Mouse (Mus musculus) MEL (cell line): ENCODE results near the gene Bmper. TPM values are rescaled to one million over a fixed set of nuclear protein-coding genes. Genes with fewer than 3 reads are reported as not detected.

Experiments used
- DNase-seq: peaks from one replicate; pipeline ENCODE4 v3.0.0; 2011; ENCODE audit warnings: low read depth, low spot score
- H3K27ac ChIP-seq: 2 replicates; pipeline ENCODE4 v1.5.1; 2012; ENCODE audit warnings: low read depth, mild to moderate bottlenecking, control low read depth, low read length, moderate library complexity; ENCODE audit not compliant: control insufficient read depth
- H3K27me3 ChIP-seq, 2 experiments: fragments of 150-350 bp in 1 of 2; sonication (generic) in 1 of 2; 2 replicates each; pipeline ENCODE4 v1.6.1; 2012; ENCODE audit warnings: low read length in 2 of 2, mild to moderate bottlenecking in 2 of 2, improper control_type of control experiment in 1 of 2, moderate library complexity in 1 of 2; ENCODE audit not compliant: insufficient read depth in 2 of 2, control insufficient read depth in 1 of 2
- H3K36me3 ChIP-seq, 2 experiments: 2 replicates each; pipeline ENCODE4 v1.6.1; 2012 to 2014; ENCODE audit warnings: low read length in 2 of 2, improper control_type of control experiment in 1 of 2, inconsistent platforms in 1 of 2, mild to moderate bottlenecking in 1 of 2; ENCODE audit not compliant: insufficient read depth in 2 of 2, control insufficient read depth in 1 of 2
- H3K4me1 ChIP-seq, 2 experiments: fragments of 150-350 bp in 1 of 2; sonication (generic) in 1 of 2; 2 replicates each; pipeline ENCODE4 v1.6.1; 2012; ENCODE audit warnings: low read length in 2 of 2, improper control_type of control experiment in 1 of 2, mild to moderate bottlenecking in 1 of 2; ENCODE audit not compliant: insufficient read depth in 2 of 2, control insufficient read depth in 1 of 2
- H3K4me3 ChIP-seq, 2 experiments: fragments of 150-350 bp in 1 of 2; sonication (generic) in 1 of 2; 2 replicates each; pipeline ENCODE4 v1.5.1; 2012; ENCODE audit warnings: low read depth in 2 of 2, low read length in 2 of 2, mild to moderate bottlenecking in 2 of 2, moderate library complexity in 2 of 2, control low read depth in 1 of 2, improper control_type of control experiment in 1 of 2; ENCODE audit not compliant: control insufficient read depth in 1 of 2, insufficient read depth in 1 of 2
- H3K79me2 ChIP-seq: 2 replicates; pipeline ENCODE4 v1.6.1; 2012; ENCODE audit warnings: mild to moderate bottlenecking, low read length, moderate library complexity; ENCODE audit not compliant: control insufficient read depth, poor library complexity, insufficient read depth
- H3K9ac ChIP-seq: 2 replicates; pipeline ENCODE4 v1.6.1; 2012; ENCODE audit warnings: low read depth, mild to moderate bottlenecking, control low read depth, low read length, moderate library complexity; ENCODE audit not compliant: control insufficient read depth, poor library complexity, severe bottlenecking
- H3K9me3 ChIP-seq: fragments of 150-350 bp; sonication (generic); replicated peaks from 2 replicates; pipeline ENCODE4 v1.6.1; 2012; ENCODE audit warnings: mild to moderate bottlenecking, low read length, improper control_type of control experiment, moderate library complexity; ENCODE audit not compliant: insufficient read depth
- CHD1 ChIP-seq: IDR thresholded peaks from 2 replicates; pipeline ENCODE4 v1.6.1; 2012; ENCODE audit warnings: low read depth, mild to moderate bottlenecking, inconsistent platforms, low read length, improper control_type of control experiment
- CHD2 ChIP-seq: IDR thresholded peaks from 2 replicates; pipeline ENCODE4 v1.6.1; 2011; ENCODE audit warnings: low read length, improper control_type of control experiment
- CTCF ChIP-seq, 3 experiments: IDR thresholded peaks in 2 of 3; conservative IDR thresholded peaks in 1 of 3; 2 replicates each; pipeline ENCODE4 v1.5.1; 2011 to 2012; ENCODE audit warnings: low read length in 3 of 3, low read depth in 2 of 3, mild to moderate bottlenecking in 2 of 3, improper control_type of control experiment in 1 of 3, inconsistent platforms in 1 of 3, mixed read lengths in 1 of 3, moderate library complexity in 1 of 3; ENCODE audit not compliant: control insufficient read depth in 1 of 3, insufficient read depth in 1 of 3, poor library complexity in 1 of 3, severe bottlenecking in 1 of 3
- HCFC1 ChIP-seq: IDR thresholded peaks from 2 replicates; pipeline ENCODE4 v1.6.1; 2012; ENCODE audit warnings: low read depth, mild to moderate bottlenecking, inconsistent platforms, low read length, improper control_type of control experiment, moderate library complexity
- JUND ChIP-seq: IDR thresholded peaks from 2 replicates; pipeline ENCODE4 v1.6.1; 2011; ENCODE audit warnings: low read depth, mild to moderate bottlenecking, improper control_type of control experiment, low read length
- MAZ ChIP-seq: IDR thresholded peaks from 2 replicates; pipeline ENCODE4 v1.6.1; 2012; ENCODE audit warnings: low read depth, mild to moderate bottlenecking, inconsistent platforms, low read length, improper control_type of control experiment
- NELFE ChIP-seq: IDR thresholded peaks from 2 replicates; pipeline ENCODE4 v1.6.1; 2011; ENCODE audit warnings: low read depth, low read length, improper control_type of control experiment
- NRF1 ChIP-seq: IDR thresholded peaks from 2 replicates; pipeline ENCODE4 v1.6.1; 2014; ENCODE audit warnings: low read depth, mild to moderate bottlenecking, inconsistent platforms, low read length, improper control_type of control experiment, moderate library complexity; ENCODE audit not compliant: poor library complexity, insufficient read depth, severe bottlenecking
- POLR2A ChIP-seq, 2 experiments: IDR thresholded peaks; 2 replicates each; pipeline ENCODE4 v1.6.1; 2011 to 2012; ENCODE audit warnings: low read length in 2 of 2, mild to moderate bottlenecking in 2 of 2, control low read depth in 1 of 2, improper control_type of control experiment in 1 of 2, low read depth in 1 of 2, moderate library complexity in 1 of 2; ENCODE audit not compliant: control insufficient read depth in 1 of 2, insufficient read depth in 1 of 2, poor library complexity in 1 of 2
- RAD21 ChIP-seq: IDR thresholded peaks from 2 replicates; pipeline ENCODE4 v1.6.1; 2011; ENCODE audit warnings: mild to moderate bottlenecking, low read depth, low read length, improper control_type of control experiment
- SIN3A ChIP-seq: IDR thresholded peaks from 2 replicates; pipeline ENCODE4 v1.6.1; 2012; ENCODE audit warnings: low read length, improper control_type of control experiment, inconsistent platforms
- TAL1 ChIP-seq: IDR thresholded peaks from 2 replicates; pipeline ENCODE4 v1.6.1; 2012; ENCODE audit warnings: mild to moderate bottlenecking, inconsistent platforms, low read length, moderate library complexity, mixed read lengths
- UBTF ChIP-seq: IDR thresholded peaks from 2 replicates; pipeline ENCODE4 v1.6.1; 2012; ENCODE audit warnings: low read depth, mild to moderate bottlenecking, inconsistent platforms, low read length, improper control_type of control experiment, moderate library complexity, borderline replicate concordance; ENCODE audit not compliant: insufficient read depth
- USF2 ChIP-seq, 2 experiments: IDR thresholded peaks; 2 replicates each; pipeline ENCODE4 v1.6.1; 2011 to 2012; ENCODE audit warnings: improper control_type of control experiment in 2 of 2, low read length in 2 of 2, borderline replicate concordance in 1 of 2, inconsistent platforms in 1 of 2, low read depth in 1 of 2, mild to moderate bottlenecking in 1 of 2; ENCODE audit not compliant: insufficient read depth in 1 of 2
- ZC3H11A ChIP-seq: IDR thresholded peaks from 2 replicates; pipeline ENCODE4 v1.6.1; 2012; ENCODE audit warnings: low read depth, mild to moderate bottlenecking, inconsistent platforms, low read length, improper control_type of control experiment
- ZKSCAN1 ChIP-seq: IDR thresholded peaks from 2 replicates; pipeline ENCODE4 v1.6.1; 2012; ENCODE audit warnings: low read depth, mild to moderate bottlenecking, inconsistent platforms, low read length, improper control_type of control experiment, moderate library complexity
- ZMIZ1 ChIP-seq: IDR thresholded peaks from 2 replicates; pipeline ENCODE4 v1.6.1; 2012; ENCODE audit warnings: low read depth, mild to moderate bottlenecking, inconsistent platforms, low read length, improper control_type of control experiment, moderate library complexity
- polyA plus RNA-seq, 2 experiments: library from polyadenylated mRNA; stranded (reverse) in 1 of 2; unstranded in 1 of 2; fragments of >175 nt in 1 of 2; fragments of >200 nt in 1 of 2; gene quantifications; 2 replicates each; pipeline versions ENCODE4 v1.2.1 to v1.2.4; 2012; ENCODE audit warnings: low replicate concordance in 2 of 2, low read depth in 1 of 2; ENCODE audit not compliant: insufficient read length in 2 of 2, insufficient read depth in 1 of 2, missing spikeins in 1 of 2
- total RNA-seq: library from RNA; depleted of rRNA; stranded (reverse); fragments of 300-350 nt; gene quantifications from 2 replicates; pipeline ENCODE4 v1.2.3, GENCODE M21; 2012

The Bmper gene
- total and polyA plus RNA-seq, 3 experiments = not detected

GRCm38 (mm10) chr9:23390118-23390517 lies 167.2 kb downstream of the Bmper start:
- no peak overlapping the region for H3K27ac ChIP-seq
- H3K79me2 ChIP-seq = no peaks in the 10 kb centered on the region
- H3K36me3 ChIP-seq = no peaks in the 10 kb centered on the region
- H3K27me3 ChIP-seq = no peaks in the 10 kb centered on the region
- DNase-seq = no peak
- no peak for TF ChIP-seq RAD21
- no peak for TF ChIP-seq USF2 (IDR thresholded peaks at IDR 0.05; ENCODE audit: borderline replicate concordance in 1 of 2, insufficient read depth in 1 of 2, low read depth in 1 of 2, low read length in 2 of 2)
- no peak for TF ChIP-seq NELFE
- TF ChIP-seq UBTF = no peak
- TF ChIP-seq SIN3A = no peak
- no peak for TF ChIP-seq TAL1
- TF ChIP-seq ZKSCAN1 = no peak
- no peak for TF ChIP-seq NRF1
- no peak for TF ChIP-seq CHD1
- no peak for TF ChIP-seq MAZ
- TF ChIP-seq CTCF (IDR thresholded peaks at IDR 0.05 in 2 of 3, conservative IDR thresholded peaks at IDR 0.05 in 1 of 3; ENCODE audit: control insufficient read depth in 1 of 3, insufficient read depth in 1 of 3, low read depth in 2 of 3, low read length in 3 of 3, poor library complexity in 1 of 3, severe bottlenecking in 1 of 3) = no peak
- TF ChIP-seq CHD2 = no peak
- no peak for TF ChIP-seq ZMIZ1
- no peak for TF ChIP-seq POLR2A (IDR thresholded peaks at IDR 0.05; ENCODE audit: control insufficient read depth in 1 of 2, insufficient read depth in 1 of 2, low read depth in 1 of 2, low read length in 2 of 2, poor library complexity in 1 of 2)
- TF ChIP-seq ZC3H11A = no peak
- TF ChIP-seq HCFC1 = no peak
- TF ChIP-seq JUND = no peak
- no peak overlapping the region for H3K4me3 ChIP-seq
- no peaks in the 10 kb centered on the region for H3K4me1 ChIP-seq
- H3K9ac ChIP-seq = no peak overlapping the region
- H3K9me3 ChIP-seq = no peaks in the 10 kb centered on the region

DNA sequence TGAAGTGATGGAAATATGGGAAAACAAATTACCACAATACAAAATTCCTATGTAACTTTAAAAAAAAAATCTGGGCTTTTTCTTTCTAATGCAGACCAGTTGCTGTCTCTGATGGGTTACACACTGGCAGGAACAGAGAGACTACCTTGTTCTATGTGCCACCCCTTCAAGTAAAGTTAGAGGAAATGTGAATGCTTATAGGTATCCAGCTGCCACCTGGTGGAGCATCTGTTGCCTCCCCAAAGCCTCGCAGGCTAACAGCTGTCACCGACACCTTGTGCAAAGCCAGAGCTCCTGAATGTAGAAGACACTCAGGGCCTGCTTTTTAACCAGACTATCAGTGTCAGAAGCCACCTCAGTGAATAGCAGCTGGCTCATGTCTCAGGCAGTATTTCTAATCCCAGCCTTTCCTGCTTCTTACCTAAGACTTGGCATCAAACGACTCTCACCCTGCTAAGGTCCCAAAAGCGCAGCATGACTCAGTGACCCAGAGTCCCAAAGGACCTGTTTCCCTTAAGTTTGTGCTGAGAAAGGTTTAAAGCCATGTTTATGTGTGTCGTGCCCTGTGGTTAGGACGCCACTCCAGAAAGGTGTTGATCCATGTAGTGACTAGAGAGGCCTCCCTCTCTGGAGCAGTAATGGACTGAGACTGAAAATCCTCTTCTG lies 171.9 kb downstream of the Bmper start:
- Histone ChIP-seq H3K79me2 (no peaks in the 10 kb centered on the region), H3K36me3 (no peaks in the 10 kb centered on the region), H3K9me3 (no peaks in the 10 kb centered on the region), H3K9ac (no peak overlapping the region), H3K27me3 (no peaks in the 10 kb centered on the region), H3K4me1 (no peaks in the 10 kb centered on the region), H3K27ac (no peak overlapping the region), H3K4me3 (no peak overlapping the region)
- no peak for DNase-seq
- TF ChIP-seq CTCF (IDR thresholded peaks at IDR 0.05 in 2 of 3, conservative IDR thresholded peaks at IDR 0.05 in 1 of 3; ENCODE audit: control insufficient read depth in 1 of 3, insufficient read depth in 1 of 3, low read depth in 2 of 3, low read length in 3 of 3, poor library complexity in 1 of 3, severe bottlenecking in 1 of 3) (peak in 1 of 3 experiments; percentile 2; a peak in 1 of 6 replicates), NELFE (no peak)
